Mouse (Mus musculus): ENCODE measurements around the gene Setd5.

DNA sequence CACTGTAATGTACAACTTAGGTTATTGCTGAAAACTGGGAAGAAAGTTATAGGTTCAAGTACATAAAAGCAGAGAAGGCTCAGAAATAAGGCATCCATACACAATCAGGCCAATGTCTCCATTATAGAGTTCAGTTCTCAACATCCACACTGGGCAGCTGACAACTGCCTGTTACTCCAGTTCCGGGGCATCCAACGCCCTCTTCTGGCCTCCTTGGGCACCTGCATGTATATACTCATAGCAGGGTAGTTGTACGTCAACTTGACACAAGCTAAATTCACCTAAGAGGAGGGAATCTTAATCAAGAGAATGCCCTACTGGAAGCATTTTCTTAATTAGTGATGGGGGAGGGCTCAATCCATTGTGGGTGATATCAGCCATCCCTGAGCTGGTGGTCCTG, 45.0 kb upstream of the Setd5 start:
- no peak for TF ChIP-seq GATA1 (IDR thresholded peaks at IDR 0.05; ENCODE audit: borderline replicate concordance, low read length)
- no peak for TF ChIP-seq FLI1 (IDR thresholded peaks at IDR 0.05; ENCODE audit: low read length)
